Mouse (Mus musculus): ENCODE measurements around the gene Teddm2. TPM values are rescaled to one million over a fixed set of nuclear protein-coding genes. Genes with fewer than 3 reads are reported as not detected.
A peak's percentile ranks its signal among the peaks of the same experiment; 100 is the strongest.
"Not testable (repeated sequence)": the region's sequence is repeated elsewhere in the genome, so short reads cannot be mapped to it uniquely, and the experiment has no call there.

Teddm2 gene
- total RNA-seq, 2 experiments from 2014 or later = 0.30 to 0.36 TPM

DNA sequence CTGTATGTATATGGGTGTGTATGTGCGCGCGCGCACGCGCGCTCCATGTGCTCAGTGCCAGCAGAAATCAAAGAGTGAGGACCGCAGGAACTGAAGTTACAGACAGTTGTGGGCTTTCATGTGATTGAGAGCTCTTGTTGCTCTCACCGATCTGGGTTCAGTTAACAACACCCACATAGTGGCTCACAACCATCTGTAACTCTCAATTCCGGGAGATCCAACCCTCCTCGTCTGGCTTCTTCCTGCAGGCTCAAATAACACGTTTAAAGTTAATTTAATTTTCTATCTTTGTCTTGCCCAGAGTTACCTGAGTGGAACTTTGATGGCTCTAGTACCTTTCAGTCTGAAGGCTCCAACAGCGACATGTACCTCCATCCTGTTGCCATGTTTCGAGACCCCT is 4.2 kb upstream of the Teddm2 start:
- DNase-seq = no peak

- DNase-seq = no peak
Observed at GRCm38 (mm10) chr1:153903006-153903405, 3.0 kb upstream of the Teddm2 start.

DNA sequence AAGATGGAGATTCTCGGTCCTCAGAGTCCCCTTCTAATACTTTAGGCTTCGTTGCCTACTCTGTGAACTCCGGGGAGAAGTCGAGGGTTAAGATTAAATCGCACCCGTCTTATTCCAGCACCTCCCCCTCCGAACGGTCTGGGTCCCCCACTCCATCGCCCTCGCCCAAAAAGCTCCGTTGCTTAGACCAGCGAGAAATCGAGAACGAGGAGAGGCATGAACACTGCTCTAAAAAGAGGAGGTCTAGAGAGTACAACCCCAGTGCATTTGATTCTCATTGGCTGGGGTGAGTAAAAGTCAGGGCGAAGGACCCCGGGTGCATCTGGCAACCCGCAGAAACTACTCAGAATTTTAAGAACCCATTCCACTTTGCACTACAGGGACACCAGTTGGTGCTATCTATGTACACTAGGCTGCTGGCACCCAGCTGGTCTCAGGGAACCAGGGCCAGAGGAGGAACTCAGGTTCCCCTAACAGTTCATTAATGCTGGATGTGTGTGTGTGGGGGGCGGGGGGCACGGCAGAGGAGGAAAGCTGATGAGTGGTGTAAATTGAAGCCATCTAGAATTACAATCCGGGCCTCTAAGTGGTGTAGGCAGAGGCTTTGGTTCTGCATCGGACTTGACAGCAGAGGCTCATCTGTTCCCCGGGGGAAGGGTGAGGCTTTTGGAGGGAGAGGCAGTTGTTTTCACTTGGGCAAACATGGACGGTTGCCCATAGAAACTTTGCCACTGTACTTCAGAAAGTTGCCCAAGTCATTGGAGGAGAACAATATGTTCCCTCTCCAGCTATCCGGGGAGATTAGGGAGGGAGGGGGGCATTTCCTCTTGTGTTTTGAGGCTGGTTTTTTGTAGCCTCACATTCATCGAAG is 1.1 kb upstream of the Teddm2 start:
- DNase-seq = peak; percentile 36 to 63

DNA sequence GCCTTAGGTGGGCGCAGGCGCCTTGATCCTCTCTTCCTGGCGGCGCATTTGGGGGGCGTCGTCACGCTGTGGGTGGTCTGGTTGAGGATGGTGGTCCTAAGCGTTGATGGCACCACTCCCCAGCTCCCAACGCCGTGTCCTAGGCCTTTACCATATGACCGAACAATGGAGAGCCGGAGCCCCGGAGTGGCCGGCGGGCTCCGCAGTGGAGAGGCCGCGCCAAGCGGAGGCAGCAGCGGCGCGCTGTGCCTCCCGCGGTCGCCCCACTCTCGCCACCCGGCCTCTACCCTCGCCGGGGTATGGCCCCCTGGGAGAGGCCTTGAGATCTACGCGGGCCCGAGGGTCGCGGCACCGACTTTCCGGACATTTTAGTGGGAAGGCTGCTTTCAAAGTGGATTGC is 353 bp upstream of the Teddm2 start:
- peak; percentile 49 to 66 for DNase-seq

- no peak for DNase-seq
Observed at GRCm38 (mm10) chr1:153898989-153899730, 868 bp downstream of the Teddm2 start.

DNA sequence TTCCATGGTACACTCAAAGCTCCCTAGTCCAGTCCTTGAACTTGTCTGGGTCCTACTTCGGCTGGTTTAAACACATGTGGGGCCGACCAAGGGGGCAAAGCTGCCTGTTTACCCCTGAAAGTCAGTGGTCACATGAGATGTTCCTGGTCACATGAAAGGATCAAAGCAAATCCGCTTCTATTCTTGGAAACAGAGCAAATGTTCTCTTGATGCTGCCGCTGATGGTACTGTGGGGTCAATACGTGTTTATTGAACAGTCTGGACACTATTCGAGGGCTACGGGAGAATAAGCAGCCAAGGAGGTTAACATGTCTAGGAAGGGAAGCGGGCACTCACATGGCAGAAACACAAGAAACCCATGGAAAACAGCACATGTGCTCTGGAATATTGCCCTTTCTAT is 2.8 kb downstream of the Teddm2 start:
- DNase-seq = no peak

DNA sequence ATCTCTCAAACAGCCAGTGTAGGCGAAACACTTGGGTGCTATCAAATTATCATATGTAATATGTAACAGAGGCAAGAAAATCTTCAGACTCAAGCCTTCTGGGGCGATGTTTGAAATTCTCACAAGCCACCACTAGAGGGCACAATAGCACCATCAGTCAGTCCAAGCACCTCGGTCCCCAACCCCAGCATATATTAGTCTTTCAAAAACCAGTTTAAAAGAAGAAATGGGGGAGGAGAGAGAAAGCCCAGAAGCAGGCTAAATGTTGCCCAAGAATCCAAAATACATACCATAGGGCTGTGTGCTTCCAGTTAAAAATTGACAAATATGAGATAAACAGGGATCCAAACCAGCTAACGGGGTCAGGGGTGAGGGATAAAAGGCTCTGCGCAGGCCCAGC is 5.0 kb downstream of the Teddm2 start:
- DNase-seq = peak; percentile 70 to 77

DNA sequence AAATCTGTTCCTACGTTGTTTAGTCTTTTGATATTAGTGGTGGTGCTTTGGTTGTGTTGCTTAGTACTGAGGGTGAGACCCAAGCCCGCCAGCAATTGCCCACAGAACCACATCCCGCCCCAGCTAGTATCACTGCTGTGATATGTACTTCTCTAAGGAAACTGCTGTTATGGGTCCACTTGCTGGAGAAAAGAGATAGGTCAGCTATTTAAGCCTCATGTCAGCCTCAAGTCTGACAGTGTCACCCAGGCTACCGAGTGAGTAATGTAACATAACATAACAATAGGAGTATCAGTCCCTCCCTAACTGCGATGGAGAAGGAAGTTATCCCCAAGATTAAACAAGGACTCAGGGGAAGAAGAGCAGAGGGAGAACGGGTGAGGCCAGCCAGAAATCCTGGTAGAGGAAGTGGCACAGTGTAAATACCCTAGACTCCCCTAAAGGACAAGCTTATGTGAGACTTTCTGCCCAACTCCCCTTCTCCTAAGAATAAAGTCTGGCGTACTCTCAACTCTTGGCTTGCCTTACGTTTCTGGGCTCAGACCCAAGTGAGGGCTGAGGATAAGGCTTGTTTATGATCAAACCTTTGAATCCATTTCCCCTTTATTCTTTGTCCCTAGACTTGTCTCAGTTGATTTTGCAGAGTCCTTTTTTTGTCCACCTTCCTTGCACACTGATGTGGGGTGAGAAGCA is 5.7 kb downstream of the Teddm2 start:
- no peak for DNase-seq

DNA sequence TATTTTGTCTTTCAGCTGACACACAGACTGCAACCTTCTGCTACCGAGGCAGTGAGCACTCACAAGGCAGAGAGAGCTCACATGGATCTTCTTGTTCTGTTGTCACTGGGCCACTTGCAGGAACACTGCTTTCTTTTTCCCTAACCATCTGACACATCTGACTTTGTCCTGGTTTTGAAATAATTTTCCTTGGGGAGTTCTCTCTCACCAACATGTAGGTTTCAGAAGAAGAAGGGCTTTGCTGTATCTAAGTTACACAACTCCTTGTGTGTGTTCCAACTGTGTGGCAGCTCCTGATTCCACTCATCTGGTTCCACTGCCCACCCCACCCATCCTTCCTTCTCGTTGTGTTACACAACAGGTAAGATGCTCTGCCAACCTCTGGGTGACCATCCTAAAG is 6.3 kb downstream of the Teddm2 start:
- no peak for DNase-seq

DNA sequence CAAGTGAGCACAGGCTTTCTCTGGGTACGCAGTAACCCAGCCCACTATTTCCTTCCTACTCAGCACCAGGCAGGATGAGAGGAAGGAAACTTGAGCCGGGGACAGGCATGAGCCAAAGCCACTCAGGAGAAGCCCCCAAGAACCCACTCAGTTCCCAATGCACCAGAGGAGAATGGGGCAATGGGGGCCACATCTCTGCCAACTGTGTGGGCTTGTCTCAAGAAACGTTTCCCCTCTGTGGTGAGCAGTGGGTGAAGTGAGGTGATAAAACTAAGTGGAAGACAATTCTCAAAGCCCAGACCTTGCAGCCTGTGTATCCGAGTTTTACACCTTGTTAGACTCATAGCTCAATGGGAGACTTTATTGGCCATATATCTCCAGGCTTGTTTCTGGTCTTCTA is 8.6 kb downstream of the Teddm2 start, which contains the start of gene Teddm1a:
Teddm1a (plus strand) TSS at position 301 of the 400 bp plus-strand sequence.
- no peak for DNase-seq

DNA sequence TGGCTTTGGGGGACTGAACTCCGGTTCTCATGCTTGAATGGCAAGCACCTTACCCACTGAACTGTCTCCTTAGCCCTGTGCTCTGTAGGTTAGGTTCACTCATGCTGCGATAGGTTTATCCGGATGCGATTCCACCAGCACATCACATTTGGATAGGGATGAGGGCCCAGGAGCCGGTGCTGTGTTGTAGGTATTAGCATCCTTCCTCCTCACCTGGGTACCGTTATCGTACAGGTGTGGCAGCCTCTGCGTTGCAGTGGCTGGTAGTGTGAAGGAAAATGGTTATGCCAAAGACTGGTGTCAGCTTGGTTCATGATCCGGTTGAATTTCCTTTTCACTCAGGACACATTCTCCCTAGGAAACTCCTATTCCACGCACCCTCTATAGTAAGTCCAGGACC is 9.9 kb downstream of the Teddm2 start:
- DNase-seq = no peak

GRCm38 (mm10) chr1:153886024-153886633 is 13.9 kb downstream of the Teddm2 start:
- DNase-seq = no peak

GRCm38 (mm10) chr1:153880391-153880790 is 19.6 kb downstream of the Teddm2 start:
- not testable (repeated sequence) for DNase-seq

DNA sequence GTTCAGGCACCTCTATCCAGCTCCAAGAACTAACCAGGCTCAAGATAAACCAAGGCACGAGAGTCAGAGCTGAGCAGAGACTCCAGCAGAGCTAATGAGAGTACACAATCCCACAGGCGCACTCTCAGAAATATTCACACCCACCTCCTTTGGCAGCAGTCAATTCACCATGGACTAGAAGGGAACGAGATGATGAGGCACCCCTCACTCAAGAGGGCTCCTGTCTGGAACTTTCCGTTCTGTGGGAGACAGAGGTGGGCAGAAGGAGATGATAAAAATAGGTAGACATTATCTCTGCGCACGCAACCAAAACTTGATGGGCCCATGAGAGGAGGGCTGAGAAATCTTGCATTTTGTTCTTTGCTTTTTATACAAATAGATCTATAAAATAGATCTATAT is 26.0 kb downstream of the Teddm2 start, which contains the start of gene Teddm1b:
Teddm1b (plus strand) TSS at position 301 of the 400 bp plus-strand sequence.
- no peak for DNase-seq

GRCm38 (mm10) chr1:153855946-153856345 is 44.1 kb downstream of the Teddm2 start:
- no peak for DNase-seq

DNA sequence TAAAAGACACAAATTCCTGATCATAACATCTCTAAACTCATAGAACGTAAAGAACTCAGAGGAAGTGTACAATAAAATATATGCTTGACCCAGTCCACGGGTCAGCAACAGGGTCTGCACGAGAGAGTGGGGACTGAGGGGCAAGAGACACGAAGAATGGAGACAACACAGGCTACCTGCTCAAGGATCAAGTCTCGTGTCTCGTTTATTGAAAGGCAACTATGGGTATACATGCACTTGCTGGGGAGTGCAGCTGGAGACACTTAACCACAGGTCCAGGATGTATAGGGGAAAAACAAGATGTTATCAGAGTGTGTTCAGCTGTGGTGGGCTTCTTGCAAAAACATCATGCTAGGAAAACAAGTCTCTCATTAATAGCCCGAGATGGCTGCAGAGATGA is 47.3 kb downstream of the Teddm2 start:
- DNase-seq = not testable (repeated sequence)

DNA sequence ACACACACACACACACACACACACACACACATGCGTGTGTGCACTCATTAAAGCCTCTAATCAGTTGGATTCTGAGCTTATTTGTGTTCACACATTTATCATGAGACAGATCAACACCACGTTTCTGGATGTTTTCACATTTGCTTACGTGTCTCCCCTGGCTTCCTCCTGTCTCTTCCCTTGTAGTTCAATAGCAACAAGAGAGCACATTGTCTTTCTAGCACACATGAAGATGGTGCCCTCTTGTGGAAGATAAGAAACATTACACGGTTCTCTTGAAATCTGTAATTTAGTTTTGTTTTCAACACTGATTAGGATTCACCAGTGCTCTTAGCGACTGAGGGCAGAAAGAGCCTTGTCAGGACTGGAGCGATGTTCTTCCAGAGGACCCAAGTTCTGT is 53.2 kb downstream of the Teddm2 start:
- no peak for DNase-seq

DNA sequence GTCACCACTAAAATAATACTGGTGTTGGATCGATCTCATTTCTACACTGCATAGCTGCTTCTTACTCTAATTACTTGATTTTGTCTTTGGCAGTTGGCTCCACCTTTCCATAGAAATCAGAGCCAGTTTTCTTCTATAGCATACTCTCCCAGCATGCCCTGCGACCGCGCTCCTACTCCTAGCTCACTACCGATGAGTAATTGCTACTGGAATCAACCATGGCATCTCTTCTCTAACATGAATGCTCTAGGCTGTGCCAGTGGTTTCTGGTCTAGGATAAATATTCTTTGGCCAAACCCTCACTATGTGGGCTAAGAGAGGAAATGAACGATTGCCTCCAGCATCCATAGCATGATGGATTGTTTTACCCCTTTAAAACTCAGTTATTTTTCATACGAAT is 53.6 kb downstream of the Teddm2 start:
- no peak for DNase-seq

DNA sequence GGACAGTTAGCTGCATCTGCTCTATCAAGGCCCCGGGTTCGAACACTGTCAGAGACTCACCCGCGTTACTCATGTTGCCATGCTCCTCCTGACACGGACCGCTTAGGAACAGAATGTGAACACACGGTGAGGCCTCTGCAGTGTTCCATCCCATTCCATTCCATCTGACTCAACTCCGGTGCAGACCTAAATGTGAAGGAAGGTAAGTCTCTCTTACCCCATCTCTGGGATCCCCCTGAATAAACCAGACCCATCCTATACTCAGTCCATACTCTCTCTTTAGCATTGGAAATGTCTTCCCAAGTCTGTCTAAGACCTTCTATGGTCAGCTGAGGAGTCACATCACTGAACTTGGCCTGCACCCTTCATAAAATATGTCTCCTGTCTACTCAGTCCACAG is 56.0 kb downstream of the Teddm2 start, which contains the start of gene Rgsl1:
Rgsl1 (minus strand) TSS at position 101 of the 400 bp plus-strand sequence.
- no peak for DNase-seq

DNA sequence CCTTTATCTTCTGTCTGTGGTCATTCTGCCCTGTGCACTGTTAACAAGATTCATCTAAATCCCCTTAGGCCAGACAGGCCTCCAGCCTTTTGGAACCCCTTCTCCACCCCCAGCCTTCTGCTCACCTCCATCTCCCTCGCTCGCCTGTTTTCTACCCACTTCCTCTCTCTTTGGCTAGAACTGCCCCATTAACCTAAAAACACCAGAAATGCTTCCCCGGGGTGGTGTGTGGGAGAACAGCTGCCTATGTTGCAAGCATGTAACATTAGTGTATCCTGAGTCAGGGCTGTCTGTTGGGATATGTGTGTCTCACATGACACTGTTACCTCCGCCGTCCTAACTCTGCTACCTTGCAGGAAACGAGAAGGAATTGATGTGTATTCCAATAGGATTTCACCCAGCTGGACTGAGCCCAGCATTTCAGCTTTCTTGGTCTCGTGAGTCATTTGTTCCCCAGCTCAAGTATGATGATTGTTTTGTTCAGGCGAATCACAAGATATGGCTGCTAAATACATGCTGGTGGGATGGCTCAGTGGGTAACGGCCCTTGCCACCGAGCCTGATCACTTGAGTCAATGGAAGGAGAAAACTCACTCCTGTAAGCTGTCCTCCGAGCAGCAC is 57.8 kb downstream of the Teddm2 start:
- DNase-seq = no peak

- no peak for DNase-seq
Observed at GRCm38 (mm10) chr1:153836036-153836435, 64.0 kb downstream of the Teddm2 start.

- peak in 1 of 2 experiments; percentile 26 for DNase-seq
Observed at GRCm38 (mm10) chr1:153830746-153831145, 69.3 kb downstream of the Teddm2 start.
